Mouse (Mus musculus) left cerebral cortex, adult 2 months (tissue): ENCODE measurements around the gene Xlr5b. TPM values are rescaled to one million over a fixed set of nuclear protein-coding genes. Genes with fewer than 3 reads are reported as not detected.
"Not testable (repeated sequence)": the region's sequence is repeated elsewhere in the genome, so short reads cannot be mapped to it uniquely, and the experiment has no call there.

Experiments
- DNase-seq, 2 experiments: peaks; one replicate each; pipeline ENCODE4 v3.0.0; 2021 to 2022; ENCODE audit warnings: low spot score in 2 of 2, mixed read lengths in 1 of 2; ENCODE audit errors: extremely low spot score in 1 of 2
- H3K27ac ChIP-seq: fragments of 200-600 bp; 2 replicates; pipeline ENCODE4 v1.8.1; 2022
- H3K4me3 ChIP-seq: fragments of 200-600 bp; 2 replicates; pipeline ENCODE4 v1.8.1; 2022
- intact Hi-C: fragments of 180-260 bp; cut with DNase I; formaldehyde crosslinking; loops from one replicate; pipeline ENCODE4 v1.15.1; 2025
- long read RNA-seq, 2 experiments: library from polyadenylated mRNA; stranded (forward); transcript quantifications; one replicate each; pipeline ENCODE4 v2.0.0; 2021; ENCODE audit warnings: borderline mapping rate in 2 of 2
- total RNA-seq, 2 experiments: library from RNA; stranded (reverse); gene quantifications; 2 replicates each; pipeline ENCODE4 v1.2.3; 2021

The Xlr5b gene
- not detected for total RNA-seq
- long read RNA-seq, experiment 1 = 0 reads
- long read RNA-seq, experiment 2 = 0 reads

DNA sequence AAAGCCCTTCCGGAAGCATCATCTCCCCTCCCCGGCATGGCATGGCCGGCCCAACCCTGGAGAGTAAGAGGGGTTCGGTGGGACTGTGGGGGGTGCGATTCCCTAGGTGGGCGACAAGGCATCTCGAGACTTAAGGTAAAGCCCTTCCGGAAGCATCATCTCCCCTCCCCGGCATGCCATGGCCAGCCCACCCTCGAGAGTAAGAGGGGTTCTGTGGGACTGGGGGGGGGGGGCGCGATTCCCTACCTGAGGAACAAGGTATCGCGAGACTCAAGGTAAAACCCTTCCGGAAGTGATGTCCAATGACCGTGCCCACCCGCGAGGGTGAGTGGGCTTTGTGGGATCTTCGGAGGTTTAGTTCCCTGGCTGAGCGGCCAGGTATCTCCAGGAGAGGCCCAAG lies at the start of gene Xlr5b:
TSS of gene Xlr5b (plus strand) at position 301 of the 400 bp plus-strand sequence.
- H3K4me3 ChIP-seq, H3K27ac ChIP-seq, intact Hi-C loops, DNase-seq: not testable (repeated sequence)

DNA sequence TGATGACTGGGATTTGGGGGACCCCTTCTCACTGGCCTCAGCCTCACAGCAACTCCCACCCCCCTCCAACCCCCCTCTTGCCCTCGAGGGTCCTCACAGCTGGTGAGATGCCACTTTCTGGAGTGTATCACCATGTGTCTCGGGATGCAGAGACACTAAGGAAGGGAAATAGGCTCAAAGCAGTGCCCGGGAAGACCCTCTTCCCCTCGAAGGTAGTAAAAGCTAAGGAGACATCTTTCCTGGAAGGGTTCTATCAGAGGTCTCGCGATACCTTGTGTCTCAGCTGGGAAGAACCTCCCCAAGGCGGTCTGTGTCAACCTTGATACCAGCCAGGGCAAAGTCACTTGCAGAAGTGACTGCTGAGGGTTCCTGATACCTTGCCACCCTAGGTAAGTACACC lies 31.8 kb upstream of the Xlr5b start, which contains the start of gene Gm14685:
TSS of gene Gm14685 (plus strand) at position 301 of the 400 bp plus-strand sequence.
- intact Hi-C loops, H3K4me3 ChIP-seq, H3K27ac ChIP-seq, DNase-seq: not testable (repeated sequence)

DNA sequence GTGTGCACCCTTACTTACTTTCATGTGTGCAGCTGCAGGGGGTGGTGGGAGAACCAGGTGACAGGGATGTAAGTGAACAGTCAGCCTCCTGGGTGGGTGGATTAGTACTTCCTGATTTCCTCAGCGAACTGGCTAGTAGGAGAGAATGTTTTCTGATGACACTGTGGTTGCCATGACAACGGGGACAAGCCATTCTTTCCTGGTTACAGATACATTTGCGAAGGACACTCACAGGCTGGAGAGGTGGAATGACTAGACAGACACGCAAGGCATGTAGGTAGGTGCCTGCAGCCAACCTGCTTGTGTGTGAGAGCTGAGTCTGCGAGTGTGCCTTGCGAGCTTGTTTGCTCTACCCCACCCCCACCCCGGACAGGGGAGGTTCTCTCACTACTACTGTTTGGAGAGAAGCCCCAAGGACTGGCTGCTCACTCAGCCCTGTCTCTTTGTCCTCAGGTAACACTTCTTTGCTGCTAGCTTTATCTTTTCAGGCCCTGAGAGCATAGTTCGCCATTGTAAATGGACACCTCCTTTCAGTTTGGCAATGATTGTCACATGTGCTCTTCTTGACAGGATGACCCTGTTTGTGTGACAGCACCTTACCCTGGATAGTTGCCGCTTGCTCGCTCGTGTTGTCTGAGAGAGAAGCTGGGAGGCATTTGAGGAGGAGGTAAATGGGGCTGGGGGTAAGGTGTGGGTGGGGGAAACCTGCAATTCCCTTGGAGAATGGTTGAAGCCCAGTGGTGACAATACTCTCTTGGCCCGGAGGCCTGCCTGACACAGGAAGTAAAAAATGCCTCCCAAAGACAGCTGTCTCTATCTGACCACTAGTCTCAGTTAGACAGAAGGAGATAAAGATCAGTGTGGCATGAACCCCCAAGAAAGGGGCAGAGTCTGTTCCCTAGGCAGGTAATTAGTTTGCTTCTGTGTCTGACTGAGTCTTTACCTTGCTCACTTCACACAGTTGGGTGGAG lies 25.5 kb upstream of the Xlr5b start:
- intact Hi-C loops, DNase-seq, H3K27ac ChIP-seq, H3K4me3 ChIP-seq: not testable (repeated sequence)

DNA sequence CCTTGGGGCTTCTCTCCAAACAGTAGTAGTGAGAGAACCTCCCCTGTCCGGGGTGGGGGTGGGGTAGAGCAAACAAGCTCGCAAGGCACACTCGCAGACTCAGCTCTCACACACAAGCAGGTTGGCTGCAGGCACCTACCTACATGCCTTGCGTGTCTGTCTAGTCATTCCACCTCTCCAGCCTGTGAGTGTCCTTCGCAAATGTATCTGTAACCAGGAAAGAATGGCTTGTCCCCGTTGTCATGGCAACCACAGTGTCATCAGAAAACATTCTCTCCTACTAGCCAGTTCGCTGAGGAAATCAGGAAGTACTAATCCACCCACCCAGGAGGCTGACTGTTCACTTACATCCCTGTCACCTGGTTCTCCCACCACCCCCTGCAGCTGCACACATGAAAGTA lies 5.4 kb upstream of the Xlr5b start:
- H3K27ac ChIP-seq, H3K4me3 ChIP-seq, DNase-seq, intact Hi-C loops: not testable (repeated sequence)

DNA sequence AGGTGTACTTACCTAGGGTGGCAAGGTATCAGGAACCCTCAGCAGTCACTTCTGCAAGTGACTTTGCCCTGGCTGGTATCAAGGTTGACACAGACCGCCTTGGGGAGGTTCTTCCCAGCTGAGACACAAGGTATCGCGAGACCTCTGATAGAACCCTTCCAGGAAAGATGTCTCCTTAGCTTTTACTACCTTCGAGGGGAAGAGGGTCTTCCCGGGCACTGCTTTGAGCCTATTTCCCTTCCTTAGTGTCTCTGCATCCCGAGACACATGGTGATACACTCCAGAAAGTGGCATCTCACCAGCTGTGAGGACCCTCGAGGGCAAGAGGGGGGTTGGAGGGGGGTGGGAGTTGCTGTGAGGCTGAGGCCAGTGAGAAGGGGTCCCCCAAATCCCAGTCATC lies 754 bp downstream of the Xlr5b start, which contains the start of gene DXBay18:
TSS of gene DXBay18 (minus strand) at position 101 of the 400 bp plus-strand sequence.
- H3K4me3 ChIP-seq, intact Hi-C loops: not testable (repeated sequence)

DNA sequence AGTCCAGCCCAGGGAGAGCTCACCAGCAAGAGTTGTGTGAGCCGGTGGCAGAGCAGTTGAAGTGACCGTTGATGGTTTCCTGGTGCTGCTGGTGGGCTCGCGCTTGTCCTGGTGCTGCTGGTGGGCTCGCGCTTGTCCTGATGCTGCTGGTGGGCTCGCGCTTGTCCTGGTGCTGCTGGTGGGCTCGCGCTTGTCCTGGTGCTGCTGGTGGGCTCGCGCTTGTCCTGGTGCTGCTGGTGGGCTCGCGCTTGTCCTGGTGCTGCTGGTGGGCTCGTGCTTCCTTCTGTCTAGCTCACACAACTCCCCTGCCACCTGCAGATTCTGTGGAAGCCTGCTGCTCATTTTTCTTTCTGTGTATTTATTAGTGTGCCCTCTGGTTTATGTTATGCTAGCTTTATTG lies 28.3 kb downstream of the Xlr5b start, which contains the start of gene Spin2d:
TSS of gene Spin2d (minus strand) at position 101 of the 400 bp plus-strand sequence.
- H3K4me3 ChIP-seq, H3K27ac ChIP-seq, intact Hi-C loops, DNase-seq: not testable (repeated sequence)

More for the DNA sequence above, 754 bp downstream of the Xlr5b start, which contains the start of gene DXBay18:
- H3K27ac ChIP-seq, DNase-seq: not testable (repeated sequence)

DNA sequence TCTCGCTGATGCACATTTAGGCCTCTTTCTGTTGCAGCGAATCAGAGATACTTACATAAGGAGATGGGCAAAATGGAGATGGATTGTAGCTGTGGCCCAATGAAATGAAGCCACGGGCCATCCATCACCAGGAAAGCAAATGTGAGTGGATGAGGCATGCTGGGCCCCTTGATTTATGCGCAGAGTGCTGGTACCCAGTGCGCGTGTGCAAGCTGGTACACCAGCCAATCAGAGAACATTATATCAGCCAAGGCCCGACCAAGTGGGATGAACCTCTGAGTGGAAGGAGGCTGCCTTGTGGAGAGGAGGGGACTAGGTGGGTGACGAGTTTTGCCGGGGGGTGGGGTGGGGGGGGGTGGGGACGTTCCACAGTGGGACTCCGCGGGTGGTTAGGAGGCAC lies 43.3 kb downstream of the Xlr5b start, which contains the start of gene Xlr3b:
TSS of gene Xlr3b (plus strand) at position 274 of the 400 bp plus-strand sequence.
- H3K27ac ChIP-seq, intact Hi-C loops, H3K4me3 ChIP-seq: not testable (repeated sequence)
- DNase-seq = peak in 1 of 2 experiments; percentile 10

Other genes with a start within 250 kb of the Xlr5b start
- 10 to 100 TPM; 51.0 to 52.9 TPM for gene Cetn2, start 230.4 kb upstream of the Xlr5b start, total RNA-seq
- 10 to 100 TPM; 20.3 to 23.2 TPM for gene Nsdhl, start 230.2 kb upstream of the Xlr5b start, total RNA-seq
- gene Zfp185, start 161.5 kb upstream of the Xlr5b start, total RNA-seq = under 1 TPM; 0.37 to 0.84 TPM
- under 1 TPM; 0.21 to 0.25 TPM for gene Pnma5, start 111.7 kb upstream of the Xlr5b start, total RNA-seq
- 10 to 100 TPM; 14.4 to 16.3 TPM for gene Pnma3, start 84.0 kb upstream of the Xlr5b start, total RNA-seq
- 1 to 10 TPM in 1 of 2 experiments, not detected in 1; 1.0 TPM for gene Xlr4a, start 66.3 kb upstream of the Xlr5b start, total RNA-seq
- gene Xlr3a, start 51.7 kb upstream of the Xlr5b start, total RNA-seq = 1 to 10 TPM; 1.4 to 3.3 TPM
- 1 to 10 TPM in 1 of 2 experiments, under 1 TPM in 1; 0.93 to 2.7 TPM for gene Gm14685, start 31.7 kb upstream of the Xlr5b start, total RNA-seq
- under 1 TPM in 1 of 2 experiments, not detected in 1; 0.63 TPM for gene DXBay18, start 654 bp downstream of the Xlr5b start, total RNA-seq
- not detected for gene Spin2d, start 28.2 kb downstream of the Xlr5b start, total RNA-seq
- gene Xlr3b, start 43.4 kb downstream of the Xlr5b start, total RNA-seq = 1 to 10 TPM in 1 of 2 experiments, under 1 TPM in 1; 0.26 to 8.9 TPM
- 1 to 10 TPM in 1 of 2 experiments, not detected in 1; 2.0 TPM for gene Xlr4b, start 65.5 kb downstream of the Xlr5b start, total RNA-seq
- 10 to 100 TPM; 16.3 to 18.6 TPM for gene F8a, start 79.5 kb downstream of the Xlr5b start, total RNA-seq
- gene Xlr4c, start 94.3 kb downstream of the Xlr5b start, total RNA-seq = not detected
- gene Xlr3c, start 116.6 kb downstream of the Xlr5b start, total RNA-seq = not detected
- gene Xlr5a, start 144.2 kb downstream of the Xlr5b start, total RNA-seq = not detected
- not detected for gene Xlr5c, start 144.2 kb downstream of the Xlr5b start, total RNA-seq
- not detected for gene Gm45015, start 188.0 kb downstream of the Xlr5b start, total RNA-seq
- gene Zfp275, start 193.8 kb downstream of the Xlr5b start, total RNA-seq = 10 to 100 TPM; 18.6 to 21.3 TPM
- under 1 TPM in 1 of 2 experiments, not detected in 1; 0.20 TPM for gene Gm18336, start 249.9 kb downstream of the Xlr5b start, total RNA-seq